Mouse (Mus musculus) forebrain, embryonic 12.5 days (tissue): ENCODE results near the gene Hdac4. TPM values are rescaled to one million over a fixed set of nuclear protein-coding genes. Genes with fewer than 3 reads are reported as not detected.

Experiments used
- ATAC-seq: fragments of 200-750 bp; cut with Nextera tagmentation; 2 replicates; pipeline ENCODE4 v1.8.0; 2017; ENCODE audit warnings: moderate TSS enrichment; ENCODE audit not compliant: low FRiP score
- H3K27ac ChIP-seq: fragments of 300-500 bp; sonication (generic); 2 replicates; pipeline ENCODE4 v1.5.1; 2016; ENCODE audit warnings: mild to moderate bottlenecking
- H3K27me3 ChIP-seq: fragments of 300-500 bp; sonication (generic); 2 replicates; pipeline ENCODE4 v1.6.1; 2016; ENCODE audit warnings: mild to moderate bottlenecking
- H3K36me3 ChIP-seq: fragments of 300-500 bp; sonication (generic); replicated peaks from 2 replicates; pipeline ENCODE4 v1.6.1; 2016; ENCODE audit warnings: mild to moderate bottlenecking
- H3K4me1 ChIP-seq: fragments of 300-500 bp; sonication (generic); 2 replicates; pipeline ENCODE4 v1.6.1; 2016
- H3K4me2 ChIP-seq: fragments of 300-500 bp; sonication (generic); 2 replicates; pipeline ENCODE4 v1.6.1; 2016; ENCODE audit warnings: mild to moderate bottlenecking, moderate library complexity
- H3K4me3 ChIP-seq: fragments of 300-500 bp; sonication (generic); replicated peaks from 2 replicates; pipeline ENCODE4 v1.5.1; 2016; ENCODE audit warnings: mild to moderate bottlenecking
- H3K9ac ChIP-seq: fragments of 300-500 bp; sonication (generic); 2 replicates; pipeline ENCODE4 v1.6.1; 2016; ENCODE audit warnings: mild to moderate bottlenecking
- H3K9me3 ChIP-seq: fragments of 300-500 bp; sonication (generic); 2 replicates; pipeline ENCODE4 v1.6.1; 2016
- WGBS: fragments of 180-500 bp; shearing (Covaris S2); methylation state at CpG from one replicate; pipeline ENCODE4 v1.1.7; 2016; 5-methylcytosine and 5-hydroxymethylcytosine counted together
- polyA plus RNA-seq: library from polyadenylated mRNA; unstranded; fragments of >200 nt; fragmentation: Nextera tagmentation; extraction: Ambion mirVana; gene quantifications from 2 replicates; pipeline ENCODE4 v1.2.1, GENCODE M21; 2016

Gene Hdac4
- polyA plus RNA-seq, 1 experiment from 2014 or later: 24.8 TPM

DNA sequence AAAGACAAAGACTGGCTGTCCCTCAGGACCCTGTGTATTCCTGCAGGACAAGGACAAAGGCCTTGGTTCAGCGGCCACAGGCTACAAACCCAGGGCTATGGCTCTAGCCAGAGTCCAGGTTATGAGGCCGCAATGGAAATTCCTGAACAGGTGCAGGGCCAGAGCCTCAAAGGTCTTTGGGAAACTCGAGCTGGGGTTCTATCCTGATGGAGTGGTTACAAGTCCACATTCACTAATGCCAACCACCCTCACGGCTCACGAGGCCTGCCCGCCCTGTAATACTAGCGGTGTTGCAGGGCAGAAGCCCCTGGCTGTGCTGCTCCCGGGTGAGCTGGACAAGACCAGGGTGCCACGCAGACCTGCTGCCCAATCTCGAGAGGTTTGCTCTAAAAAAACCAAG is 264.3 kb downstream of the Hdac4 start:
- 92% methylated on average over 10 of the region's 10 CpGs for WGBS

DNA sequence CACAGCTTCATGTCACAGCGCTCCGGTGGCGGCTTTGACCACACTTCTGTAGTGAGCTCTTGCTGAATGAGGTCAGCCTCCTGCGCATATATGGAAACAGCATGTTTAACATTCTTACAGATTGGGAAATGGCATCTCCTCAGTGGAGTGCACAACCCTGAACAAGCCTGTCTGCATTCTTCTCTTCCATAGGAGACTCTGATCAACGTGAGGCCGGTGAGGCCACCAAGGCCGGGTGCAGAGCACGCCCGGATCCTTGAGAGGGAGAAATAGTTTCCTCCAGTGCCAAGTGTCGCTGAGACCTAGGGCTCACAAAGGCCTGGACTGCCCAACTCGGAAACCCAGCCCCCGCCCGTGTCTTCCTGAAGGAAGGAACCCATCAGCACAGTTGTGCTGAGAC is 266.4 kb downstream of the Hdac4 start:
- no peak overlapping the region for H3K9ac ChIP-seq
- H3K27ac ChIP-seq: no peak overlapping the region
- peaks cover 47% of the 10 kb centered on the region for H3K36me3 ChIP-seq
- H3K4me1 ChIP-seq: no peaks in the 10 kb centered on the region
- ATAC-seq: no peak
- no peak overlapping the region for H3K4me3 ChIP-seq
- H3K9me3 ChIP-seq: no peaks in the 10 kb centered on the region
- H3K27me3 ChIP-seq: no peaks in the 10 kb centered on the region
- WGBS: 94% methylated on average over 13 of the region's 13 CpGs
- no peak overlapping the region for H3K4me2 ChIP-seq

More for the DNA sequence above, 264.3 kb downstream of the Hdac4 start:
- H3K36me3 ChIP-seq: peaks cover 51% of the 10 kb centered on the region
- no peaks in the 10 kb centered on the region for H3K27me3 ChIP-seq
- H3K27ac ChIP-seq: no peak overlapping the region
- H3K9ac ChIP-seq: no peak overlapping the region
- no peak overlapping the region for H3K4me2 ChIP-seq
- H3K4me1 ChIP-seq: no peaks in the 10 kb centered on the region
- H3K4me3 ChIP-seq: no peak overlapping the region
- ATAC-seq: no peak
- no peaks in the 10 kb centered on the region for H3K9me3 ChIP-seq

DNA sequence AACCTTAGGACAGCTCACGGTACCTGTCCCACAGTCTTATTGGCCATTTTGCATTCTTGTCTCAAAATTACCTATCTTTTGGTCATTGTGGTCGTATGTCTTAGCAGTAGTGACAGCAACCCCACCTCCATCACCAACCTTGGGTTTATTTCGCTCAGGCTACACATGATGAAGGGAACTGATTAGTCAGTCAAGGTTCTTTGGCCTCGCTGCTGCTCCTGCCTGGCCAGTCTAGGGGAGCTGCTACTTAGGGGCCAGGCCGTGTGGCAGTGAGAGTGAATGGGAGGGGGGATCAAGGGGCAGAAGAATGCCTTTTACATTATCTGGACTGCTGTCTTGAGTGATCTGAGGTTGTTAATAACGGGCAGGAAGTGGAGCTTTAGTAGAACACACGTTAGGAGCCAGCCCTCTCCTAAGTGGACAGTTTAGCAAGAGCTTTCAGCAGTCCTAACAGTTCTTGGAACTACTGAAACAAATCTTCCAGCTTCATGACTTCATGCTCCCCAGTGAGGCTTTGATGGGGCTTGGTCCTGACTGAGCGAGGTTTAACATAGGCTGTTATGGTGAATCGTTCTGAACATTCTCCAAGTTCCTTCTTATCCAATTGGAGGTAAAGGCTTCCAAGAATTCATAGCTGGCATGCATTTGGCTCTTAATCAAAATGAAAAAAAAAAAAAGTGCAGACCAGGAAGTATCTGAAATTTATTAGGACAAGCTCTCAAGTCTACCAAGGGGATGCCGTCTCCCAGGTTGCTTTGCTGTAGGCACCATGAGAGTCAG is 267.8 kb downstream of the Hdac4 start:
- no peak for ATAC-seq
- no peak overlapping the region for H3K4me3 ChIP-seq
- H3K27me3 ChIP-seq: no peaks in the 10 kb centered on the region
- H3K36me3 ChIP-seq: peaks cover 35% of the 10 kb centered on the region
- no peaks in the 10 kb centered on the region for H3K4me1 ChIP-seq
- H3K27ac ChIP-seq: no peak overlapping the region
- H3K4me2 ChIP-seq: no peak overlapping the region
- H3K9ac ChIP-seq: no peak overlapping the region
- H3K9me3 ChIP-seq: no peaks in the 10 kb centered on the region
- 91% methylated on average over 10 of the region's 10 CpGs for WGBS

DNA sequence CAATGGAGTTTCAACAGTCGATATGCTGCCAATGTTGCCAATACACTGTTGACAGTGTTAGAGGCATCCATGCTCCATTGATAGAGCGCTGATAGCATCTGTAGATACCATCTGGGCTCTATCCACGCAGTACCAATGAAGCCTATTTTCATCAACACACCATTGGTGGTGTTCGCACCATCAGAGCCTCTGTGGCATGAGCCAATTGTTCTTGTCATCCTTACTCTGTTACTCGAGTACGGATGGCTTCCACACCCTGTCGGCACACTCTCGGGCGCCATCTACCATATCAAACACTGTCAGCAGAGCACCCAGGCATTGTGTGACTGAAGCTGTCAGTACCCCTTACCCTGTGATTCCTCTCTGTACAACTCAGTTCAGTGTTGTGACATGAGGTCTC is 271.9 kb downstream of the Hdac4 start:
- H3K9ac ChIP-seq: no peak overlapping the region
- 96% methylated on average over 9 of the region's 9 CpGs for WGBS
- no peaks in the 10 kb centered on the region for H3K4me1 ChIP-seq
- no peak for ATAC-seq
- peaks cover 7% of the 10 kb centered on the region; the same call in 1 of the 2 replicates for H3K36me3 ChIP-seq
- no peaks in the 10 kb centered on the region for H3K27me3 ChIP-seq
- H3K9me3 ChIP-seq: no peaks in the 10 kb centered on the region
- no peak overlapping the region for H3K4me3 ChIP-seq
- H3K27ac ChIP-seq: no peak overlapping the region
- H3K4me2 ChIP-seq: no peak overlapping the region

DNA sequence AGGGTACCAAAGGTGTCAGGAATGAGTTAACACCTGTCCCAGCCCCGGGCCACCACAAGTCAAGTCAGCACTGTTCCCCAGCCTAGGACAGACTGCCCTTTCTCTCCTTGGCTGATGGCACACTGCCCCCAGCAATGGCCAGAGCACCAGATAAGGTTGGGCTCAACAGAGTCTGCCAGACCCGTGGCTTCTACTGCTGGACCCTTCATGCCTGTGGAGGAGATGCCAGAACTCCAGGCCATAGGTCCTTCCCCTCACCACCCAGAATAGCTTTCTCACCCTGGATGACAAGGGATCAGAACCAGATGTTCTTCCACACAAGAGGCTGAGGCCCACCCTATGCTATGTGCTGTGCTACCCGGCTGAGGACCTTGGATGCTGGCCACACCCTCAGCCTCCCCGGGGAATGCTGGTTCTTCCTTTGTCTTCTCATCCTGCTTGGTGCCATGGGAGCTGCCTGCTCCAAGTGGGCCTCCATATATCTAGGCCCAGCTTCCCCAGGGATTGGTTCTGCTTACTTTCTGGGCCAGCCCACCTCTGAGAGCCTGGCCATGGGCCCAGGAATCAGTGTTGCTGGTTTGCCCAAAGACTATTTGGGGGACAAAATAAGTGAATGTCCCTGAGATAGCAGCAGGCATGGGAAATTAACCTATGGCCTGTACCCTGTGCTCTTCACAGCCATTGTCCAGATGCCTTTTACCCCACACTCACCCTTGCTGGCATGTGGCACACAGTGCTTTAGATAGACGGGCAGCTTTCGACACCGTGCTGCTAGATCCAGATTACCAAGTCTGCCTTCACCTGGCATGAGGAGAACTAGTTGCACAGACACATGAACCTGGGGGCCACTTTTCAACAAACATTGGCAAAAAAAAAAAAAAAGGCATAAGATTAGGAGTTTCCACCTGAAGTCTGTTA is 273.0 kb downstream of the Hdac4 start:
- no peak overlapping the region for H3K4me3 ChIP-seq
- ATAC-seq: no peak
- H3K9ac ChIP-seq: no peak overlapping the region
- no peaks in the 10 kb centered on the region for H3K4me1 ChIP-seq
- 91% methylated on average over 7 of the region's 7 CpGs for WGBS
- no peaks in the 10 kb centered on the region for H3K9me3 ChIP-seq
- H3K36me3 ChIP-seq: 0 out of 2 replicates have a peak, but pooled peaks cover 2% of the 10 kb centered on the region
- H3K4me2 ChIP-seq: no peak overlapping the region
- no peak overlapping the region for H3K27ac ChIP-seq
- H3K27me3 ChIP-seq: no peaks in the 10 kb centered on the region

DNA sequence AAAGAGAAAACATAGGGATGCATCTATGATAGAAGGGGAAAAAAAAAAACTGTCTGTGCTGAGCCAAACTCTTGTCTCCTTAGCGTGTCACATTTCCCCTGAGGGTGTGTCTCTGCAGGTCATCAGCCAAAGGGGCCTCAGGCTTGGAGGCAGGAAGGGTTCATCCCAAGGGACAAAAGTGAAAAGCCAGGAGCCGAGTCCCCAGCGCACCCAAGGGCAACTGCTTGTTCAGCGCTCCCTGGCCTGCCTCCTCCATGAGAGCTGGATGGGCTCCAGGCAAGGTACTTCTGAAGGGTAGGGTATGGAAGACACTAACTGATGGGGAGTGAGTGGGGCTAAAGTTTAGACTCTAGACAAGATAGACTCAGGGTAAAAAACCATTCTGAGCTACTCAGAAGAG is 273.8 kb downstream of the Hdac4 start:
- H3K4me1 ChIP-seq: no peaks in the 10 kb centered on the region
- H3K27ac ChIP-seq: no peak overlapping the region
- no peaks in the 10 kb centered on the region for H3K36me3 ChIP-seq
- ATAC-seq: no peak
- H3K4me3 ChIP-seq: no peak overlapping the region
- no peaks in the 10 kb centered on the region for H3K9me3 ChIP-seq
- H3K4me2 ChIP-seq: no peak overlapping the region
- no peaks in the 10 kb centered on the region for H3K27me3 ChIP-seq
- WGBS: 88% methylated on average over 4 of the region's 4 CpGs
- no peak overlapping the region for H3K9ac ChIP-seq

DNA sequence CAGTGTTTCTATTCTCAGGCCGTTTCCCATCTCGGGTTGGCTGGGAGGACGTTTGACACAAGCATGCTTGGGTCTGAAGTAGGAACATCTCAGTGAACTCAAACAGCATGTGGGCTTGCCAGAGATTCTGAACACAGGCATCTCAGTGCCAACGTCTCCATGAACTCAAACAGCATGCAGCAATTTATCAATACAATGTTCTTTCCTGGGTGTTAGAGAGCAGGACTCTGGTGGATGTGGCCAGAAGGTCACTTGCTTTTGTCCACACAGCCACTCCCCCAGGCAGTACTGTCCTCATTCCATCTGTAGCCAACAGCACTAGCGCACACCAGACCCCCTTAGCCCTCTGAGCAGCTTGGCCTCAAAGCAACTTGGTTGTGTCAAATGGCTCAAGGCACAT is 274.2 kb downstream of the Hdac4 start:
- 71% methylated on average over 5 of the region's 5 CpGs for WGBS
- no peak for ATAC-seq
- Histone ChIP-seq H3K27me3 (no peaks in the 10 kb centered on the region), H3K4me2 (no peak overlapping the region), H3K36me3 (no peaks in the 10 kb centered on the region), H3K4me3 (no peak overlapping the region), H3K4me1 (no peaks in the 10 kb centered on the region), H3K9ac (no peak overlapping the region), H3K27ac (no peak overlapping the region), H3K9me3 (no peaks in the 10 kb centered on the region)

DNA sequence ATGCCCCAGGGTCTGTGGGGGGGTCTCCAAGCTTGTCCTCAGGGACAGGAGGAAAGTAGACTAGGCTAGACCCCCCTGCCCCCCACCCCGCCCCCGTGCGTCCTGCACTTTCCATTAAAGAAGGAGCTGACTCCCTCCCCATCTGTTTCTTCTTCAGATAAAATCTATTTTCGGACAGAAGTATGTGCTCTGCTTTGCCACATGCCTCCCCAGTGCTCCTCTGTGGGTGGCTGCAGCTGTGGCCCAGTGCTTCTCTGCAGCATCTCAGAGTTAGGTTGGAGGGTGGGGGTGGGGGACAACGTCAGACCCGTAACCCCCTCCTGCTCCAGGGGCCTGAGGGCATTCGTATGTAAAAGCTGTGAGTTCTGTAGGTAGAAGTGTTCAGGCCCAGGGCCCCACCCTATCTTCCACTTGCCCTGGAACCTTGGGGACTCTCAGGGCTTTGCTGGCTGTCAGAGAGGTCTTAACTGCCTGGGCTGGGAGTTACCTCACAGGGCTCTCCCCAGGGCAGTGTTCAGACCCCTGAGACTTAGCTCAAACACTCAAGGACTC is 275.4 kb downstream of the Hdac4 start:
- no peak for ATAC-seq
- no peak overlapping the region for H3K9ac ChIP-seq
- H3K27ac ChIP-seq: no peak overlapping the region
- H3K36me3 ChIP-seq: no peaks in the 10 kb centered on the region
- H3K4me2 ChIP-seq: no peak overlapping the region
- H3K4me3 ChIP-seq: no peak overlapping the region
- H3K9me3 ChIP-seq: no peaks in the 10 kb centered on the region
- no peaks in the 10 kb centered on the region for H3K27me3 ChIP-seq
- no peaks in the 10 kb centered on the region for H3K4me1 ChIP-seq
- 49% methylated on average over 7 of the region's 7 CpGs for WGBS

DNA sequence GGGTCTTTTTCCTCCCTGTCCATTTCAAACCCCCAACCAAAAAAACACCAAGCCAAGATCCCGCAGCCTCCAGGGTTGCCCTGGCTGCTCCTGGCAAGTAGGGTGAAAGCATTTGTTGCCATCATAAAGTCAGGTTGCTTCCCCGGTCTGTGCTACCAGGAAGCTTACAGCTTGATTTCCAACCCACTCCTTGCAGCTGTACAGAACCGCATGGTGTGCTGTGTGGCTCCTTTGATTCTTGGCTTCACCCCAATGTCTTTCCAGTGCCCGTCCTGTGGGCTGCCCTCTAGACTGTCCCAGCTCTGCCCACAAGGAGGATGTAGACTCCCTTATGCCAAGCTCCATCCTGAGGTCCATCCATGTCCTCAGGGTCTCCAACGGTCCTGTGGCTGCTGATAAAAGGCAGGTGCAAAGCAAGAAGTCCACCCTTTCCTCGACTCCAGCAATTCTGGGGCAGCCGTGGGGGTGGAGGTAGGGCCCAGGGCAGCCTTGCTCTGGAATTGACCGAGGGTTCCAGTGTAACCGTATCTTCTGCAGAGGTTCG is 277.2 kb downstream of the Hdac4 start:
- Histone ChIP-seq H3K27ac (no peak overlapping the region), H3K27me3 (no peaks in the 10 kb centered on the region)
- ATAC-seq: no peak

DNA sequence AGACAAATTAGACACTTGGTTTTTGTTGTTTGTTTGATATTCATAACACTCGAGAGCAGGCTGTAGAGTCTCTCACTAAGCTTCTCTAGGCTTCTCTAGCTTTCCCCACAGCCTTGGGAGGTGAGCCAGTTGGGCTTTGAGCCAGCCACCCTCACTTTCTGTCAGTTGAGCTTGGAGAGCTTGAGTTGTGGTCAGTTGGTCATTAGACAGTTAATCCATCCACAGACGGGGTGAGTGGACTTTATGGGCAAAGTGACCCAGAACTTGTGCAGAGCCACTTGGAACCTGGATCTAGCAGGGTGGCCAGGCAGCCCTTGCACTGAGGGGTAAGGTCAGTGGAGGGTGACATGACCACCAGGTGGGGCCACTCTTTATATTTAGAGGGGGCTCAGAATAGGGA is 277.9 kb downstream of the Hdac4 start:
- no peaks in the 10 kb centered on the region for H3K27me3 ChIP-seq
- H3K4me3 ChIP-seq: no peak overlapping the region
- no peaks in the 10 kb centered on the region for H3K9me3 ChIP-seq
- H3K36me3 ChIP-seq: no peaks in the 10 kb centered on the region
- 81% methylated on average over 2 of the region's 2 CpGs for WGBS
- H3K4me1 ChIP-seq: no peaks in the 10 kb centered on the region
- ATAC-seq: no peak
- H3K27ac ChIP-seq: no peak overlapping the region
- no peak overlapping the region for H3K4me2 ChIP-seq
- no peak overlapping the region for H3K9ac ChIP-seq

More for the DNA sequence above, 277.2 kb downstream of the Hdac4 start:
- Histone ChIP-seq H3K9me3 (no peaks in the 10 kb centered on the region), H3K4me3 (no peak overlapping the region), H3K36me3 (no peaks in the 10 kb centered on the region), H3K9ac (no peak overlapping the region), H3K4me1 (no peaks in the 10 kb centered on the region), H3K4me2 (no peak overlapping the region)
- 86% methylated on average over 10 of the region's 10 CpGs for WGBS

DNA sequence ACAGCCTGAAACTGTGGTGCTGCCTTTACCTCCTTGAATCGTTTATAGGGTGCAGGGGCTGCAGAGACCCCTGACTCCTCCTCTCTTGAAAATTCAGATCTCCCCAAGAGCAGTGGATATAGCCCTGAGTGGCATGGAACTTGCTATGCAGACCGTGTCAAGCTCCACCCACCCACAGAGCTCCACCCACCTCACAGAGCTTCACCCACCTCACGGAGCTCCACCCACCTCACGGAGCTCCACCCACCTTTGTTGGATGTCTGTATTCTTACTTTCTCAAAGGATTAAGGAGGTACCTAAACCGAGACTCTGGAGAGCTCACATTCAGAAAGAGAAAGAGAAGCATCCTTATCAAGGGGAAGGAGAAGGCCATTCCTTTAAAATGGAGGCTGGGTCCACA is 279.5 kb downstream of the Hdac4 start:
- Histone ChIP-seq H3K27me3 (no peaks in the 10 kb centered on the region), H3K27ac (no peak overlapping the region), H3K9ac (no peak overlapping the region), H3K4me3 (no peak overlapping the region), H3K9me3 (no peaks in the 10 kb centered on the region), H3K4me2 (no peak overlapping the region), H3K36me3 (no peaks in the 10 kb centered on the region), H3K4me1 (peaks cover 6% of the 10 kb centered on the region; the same call in 1 of the 2 replicates)
- 78% methylated on average over 5 of the region's 5 CpGs for WGBS
- no peak for ATAC-seq

DNA sequence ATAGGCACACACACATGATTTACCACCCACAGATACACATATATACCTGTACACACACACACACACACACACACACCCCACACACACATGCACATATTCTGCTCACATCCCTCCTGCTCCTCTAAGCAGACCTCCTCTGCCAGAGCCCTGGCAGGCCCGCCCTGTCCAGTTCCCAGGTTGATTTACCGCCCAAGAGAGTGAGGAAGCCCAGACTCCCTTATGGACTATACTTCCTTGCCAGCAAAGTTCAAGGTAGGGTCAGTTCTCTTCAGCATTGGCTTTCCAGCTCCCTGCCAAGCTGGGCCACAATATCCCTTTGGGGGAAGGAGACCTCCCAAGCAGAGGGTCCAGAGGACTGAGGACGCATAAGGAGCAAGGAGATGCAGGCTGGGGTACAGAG is 280.9 kb downstream of the Hdac4 start:
- H3K4me2 ChIP-seq: no peak overlapping the region
- no peak overlapping the region for H3K4me3 ChIP-seq
- 77% methylated on average over 3 of the region's 3 CpGs for WGBS
- no peak overlapping the region for H3K27ac ChIP-seq
- H3K4me1 ChIP-seq: peaks cover 6% of the 10 kb centered on the region; the same call in 1 of the 2 replicates
- ATAC-seq: no peak
- H3K9me3 ChIP-seq: no peaks in the 10 kb centered on the region
- no peaks in the 10 kb centered on the region for H3K36me3 ChIP-seq
- H3K27me3 ChIP-seq: no peaks in the 10 kb centered on the region
- no peak overlapping the region for H3K9ac ChIP-seq
